Mouse (Mus musculus) lung, postnatal 0 days (tissue): Measurements from ENCODE around the gene Stpg2.

ENCODE experiments used
- CTCF ChIP-seq: IDR thresholded peaks from 2 replicates; pipeline ENCODE4 v1.5.1; 2016; ENCODE audit warnings: antibody characterized with exemption, mild to moderate bottlenecking
- EP300 ChIP-seq: IDR thresholded peaks from 2 replicates; pipeline ENCODE4 v1.6.1; 2016; ENCODE audit warnings: antibody characterized with exemption, mild to moderate bottlenecking, control low read depth

DNA sequence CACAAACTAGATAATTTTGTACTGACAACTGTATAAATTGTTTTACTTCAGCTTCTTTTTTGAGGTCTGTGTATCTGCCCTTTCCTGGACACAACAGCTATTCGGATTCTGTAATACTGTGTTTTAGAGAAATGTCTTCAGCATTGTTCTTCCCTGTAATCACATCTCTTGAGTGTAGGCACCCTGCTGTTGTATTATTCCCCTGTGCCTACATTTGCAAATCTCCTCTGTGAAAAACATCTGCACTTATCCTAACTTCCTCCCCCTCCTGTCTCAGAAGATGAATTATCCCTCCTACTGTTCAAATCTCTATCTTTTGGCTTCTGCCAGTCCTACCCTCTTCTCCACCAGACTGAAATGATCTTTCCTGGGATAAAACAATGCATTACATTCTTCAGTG, 28.6 kb upstream of the Stpg2 start:
- no peak for TF ChIP-seq CTCF
- no peak for TF ChIP-seq EP300
